Mouse (Mus musculus) erythroblast, embryonic 14.5 days (primary cell): ENCODE measurements around the gene Coa4.

Experiments
- GATA1 ChIP-seq: IDR thresholded peaks from 2 replicates; pipeline ENCODE4 v1.6.1; 2012; ENCODE audit warnings: low read length, inconsistent platforms, mixed read lengths
- TAL1 ChIP-seq: IDR thresholded peaks from 3 replicates; pipeline ENCODE4 v1.6.1; 2012; ENCODE audit warnings: low read length, inconsistent platforms, mixed read lengths

DNA sequence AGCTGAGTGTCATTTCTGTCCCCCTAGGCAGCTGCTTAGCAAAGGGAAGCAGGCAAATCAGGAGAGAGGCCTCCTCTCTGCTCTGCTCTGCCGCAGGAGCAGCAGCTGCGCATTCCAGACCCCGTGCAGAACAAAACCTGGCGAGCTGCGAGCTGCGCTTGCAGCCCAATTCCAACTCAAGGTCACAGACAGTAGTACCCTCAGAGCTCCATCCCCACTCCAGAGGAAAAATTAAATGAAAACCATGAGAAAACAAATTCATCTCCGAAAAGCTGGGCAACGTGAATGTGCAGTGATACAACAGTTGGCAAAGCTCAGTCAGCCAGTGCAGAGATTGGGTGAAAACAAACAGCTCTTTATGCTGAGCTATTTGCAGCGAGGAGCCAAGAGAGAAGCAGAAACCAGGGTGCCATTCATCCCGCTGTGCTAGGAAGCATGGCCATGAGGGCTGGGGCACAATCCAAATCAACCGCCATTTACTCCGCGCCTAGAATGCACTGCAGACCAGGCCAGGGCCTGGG lies 18.6 kb downstream of the Coa4 start:
- TF ChIP-seq GATA1 (no peak), TAL1 (no peak)
